Mouse (Mus musculus): ENCODE data around the gene Asic5. TPM values are rescaled to one million over a fixed set of nuclear protein-coding genes. Genes with fewer than 3 reads are reported as not detected.

Gene Asic5
- total and polyA plus RNA-seq, 2 experiments from 2014 or later = 0.52 TPM; not detected in 1

DNA sequence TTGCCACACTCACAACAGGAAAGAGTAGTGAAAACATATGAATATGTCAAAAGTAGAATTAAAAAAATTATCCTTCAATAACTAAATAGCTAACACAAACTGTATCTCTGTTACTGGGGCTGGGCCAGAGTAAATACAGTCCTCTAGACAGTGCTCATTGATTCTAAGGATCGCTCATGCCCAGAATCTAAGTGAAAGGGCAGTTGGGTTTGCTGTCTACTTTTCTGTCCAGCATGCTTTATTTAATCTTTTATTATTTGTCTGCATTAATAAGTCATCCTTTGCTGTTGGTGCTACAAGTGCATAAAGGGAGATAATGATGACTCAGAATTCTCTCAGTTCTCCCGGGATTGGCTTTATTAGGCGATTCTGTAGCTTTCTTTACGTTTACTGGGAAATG, 13.3 kb downstream of the Asic5 start:
- 36% methylated on average over 4 of the region's 4 CpGs for WGBS
- Histone ChIP-seq H3K27me3 (ENCODE audit: insufficient read depth, low read length) (no peaks in the 10 kb centered on the region), H3K4me1 (ENCODE audit: insufficient read depth, low read length) (no peaks in the 10 kb centered on the region), H3K4me2 (ENCODE audit: low read depth, low read length) (no peak overlapping the region), H3K27ac (no peak overlapping the region), H3K9me3 (ENCODE audit: low read length) (no peaks in the 10 kb centered on the region), H3K4me3 (ENCODE audit: low read length) (no peak overlapping the region), H3K9ac (replicated peaks; ENCODE audit: low read length) (no peak overlapping the region), H3K36me3 (ENCODE audit: insufficient read depth, low read length) (no peaks in the 10 kb centered on the region)
- TF ChIP-seq CTCF (IDR thresholded peaks at IDR 0.05; ENCODE audit: low read depth) = no peak
- no peak for DNase-seq (ENCODE audit: low spot score)
- no peak for ATAC-seq

DNA sequence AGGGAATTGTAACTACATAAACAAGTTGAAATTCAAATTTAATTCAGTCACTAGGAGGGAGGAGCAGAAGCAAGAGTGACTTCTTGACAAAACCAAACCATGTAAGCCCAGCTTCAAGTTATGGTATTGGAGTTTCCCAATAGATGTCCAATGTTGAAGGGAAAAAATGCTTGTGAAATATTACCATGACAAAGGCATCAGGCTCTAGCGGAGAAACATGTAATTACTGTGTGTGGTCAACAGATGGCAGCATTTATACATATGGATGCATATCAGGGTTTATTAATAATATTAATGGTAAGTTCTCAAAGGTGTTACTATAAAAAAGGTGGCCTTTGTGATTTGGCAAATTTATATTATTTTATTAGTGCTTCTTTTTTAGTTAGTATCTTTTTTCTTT, 13.9 kb downstream of the Asic5 start:
- peak; percentile 76 for TF ChIP-seq CTCF (IDR thresholded peaks at IDR 0.05; ENCODE audit: low read depth)
- H3K27me3 ChIP-seq (ENCODE audit: insufficient read depth, low read length) = no peaks in the 10 kb centered on the region
- H3K36me3 ChIP-seq (ENCODE audit: insufficient read depth, low read length) = no peaks in the 10 kb centered on the region
- H3K4me2 ChIP-seq (ENCODE audit: low read depth, low read length) = no peak overlapping the region
- ATAC-seq = 0 out of 2 replicates have a peak, but pooled peaks have one; percentile 35
- 3% methylated on average over 1 of the region's 1 CpGs for WGBS
- no peaks in the 10 kb centered on the region for H3K9me3 ChIP-seq (ENCODE audit: low read length)
- no peaks in the 10 kb centered on the region for H3K4me1 ChIP-seq (ENCODE audit: insufficient read depth, low read length)
- H3K9ac ChIP-seq (replicated peaks; ENCODE audit: low read length) = no peak overlapping the region
- no peak overlapping the region for H3K27ac ChIP-seq
- H3K4me3 ChIP-seq (ENCODE audit: low read length) = no peak overlapping the region
- DNase-seq (ENCODE audit: low spot score) = peak; percentile 84

DNA sequence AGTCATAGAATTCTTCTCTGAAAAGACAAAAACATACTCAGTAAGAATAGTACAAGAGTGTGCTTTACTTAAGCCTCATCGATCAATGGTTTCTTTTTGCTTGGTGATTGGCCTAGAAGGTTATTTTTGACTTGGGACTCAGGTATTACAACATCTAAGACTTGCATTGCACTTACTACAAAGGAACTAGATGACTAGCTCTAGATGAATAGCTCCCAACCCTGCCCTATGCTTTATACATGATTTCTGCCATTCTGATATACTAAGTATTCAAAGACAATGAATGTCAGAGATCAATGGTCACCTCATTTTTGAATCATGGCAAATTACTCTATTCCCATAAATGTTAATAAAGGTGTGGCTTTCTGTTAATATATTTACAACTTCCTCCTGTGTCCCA, 24.9 kb downstream of the Asic5 start:
- ATAC-seq (no peak), DNase-seq (ENCODE audit: low spot score) (no peak)
- TF ChIP-seq CTCF (IDR thresholded peaks at IDR 0.05; ENCODE audit: low read depth) = no peak
- H3K4me3 ChIP-seq (ENCODE audit: low read length) = no peak overlapping the region
- no peaks in the 10 kb centered on the region for H3K4me1 ChIP-seq (ENCODE audit: insufficient read depth, low read length)
- H3K9ac ChIP-seq (replicated peaks; ENCODE audit: low read length) = no peak overlapping the region
- no peak overlapping the region for H3K4me2 ChIP-seq (ENCODE audit: low read depth, low read length)
- H3K9me3 ChIP-seq (ENCODE audit: low read length) = no peaks in the 10 kb centered on the region
- no peaks in the 10 kb centered on the region for H3K27me3 ChIP-seq (ENCODE audit: insufficient read depth, low read length)
- H3K36me3 ChIP-seq (ENCODE audit: insufficient read depth, low read length) = no peaks in the 10 kb centered on the region
- 95% methylated on average over 1 of the region's 1 CpGs for WGBS
- no peak overlapping the region for H3K27ac ChIP-seq

DNA sequence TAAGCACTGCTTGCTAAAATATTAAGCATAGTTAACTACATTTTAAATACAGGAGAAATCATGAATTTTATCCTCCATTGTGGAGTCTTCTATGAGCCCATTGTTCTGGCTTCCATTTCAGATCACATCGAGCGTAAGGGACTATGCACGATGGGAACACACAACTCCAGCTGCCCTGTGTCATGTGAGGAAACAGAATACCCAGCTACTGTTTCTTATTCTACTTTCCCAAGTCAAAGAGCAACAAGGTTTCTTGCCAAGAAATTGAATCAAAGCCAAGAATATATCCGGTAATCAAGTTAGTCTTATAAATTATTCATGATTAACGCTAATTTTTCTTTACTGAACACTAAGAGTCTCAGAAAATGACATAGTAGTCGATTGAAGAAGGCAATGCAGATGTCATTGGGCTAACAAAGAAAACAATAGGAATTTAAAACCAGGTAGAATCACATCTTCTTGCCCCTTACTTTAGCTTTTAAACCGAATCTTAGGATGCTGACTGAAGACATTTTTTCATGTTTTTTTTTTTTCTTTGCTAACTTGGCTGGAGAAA, 32.1 kb downstream of the Asic5 start:
- DNase-seq (ENCODE audit: low spot score) (peak; percentile 29), ATAC-seq (peak; percentile 62; the same call in 1 of the 2 replicates)
- Histone ChIP-seq H3K27ac (no peak overlapping the region), H3K9me3 (ENCODE audit: low read length) (no peaks in the 10 kb centered on the region), H3K4me3 (ENCODE audit: low read length) (no peak overlapping the region), H3K4me1 (ENCODE audit: insufficient read depth, low read length) (no peaks in the 10 kb centered on the region), H3K9ac (replicated peaks; ENCODE audit: low read length) (no peak overlapping the region), H3K27me3 (ENCODE audit: insufficient read depth, low read length) (no peaks in the 10 kb centered on the region), H3K4me2 (ENCODE audit: low read depth, low read length) (no peak overlapping the region), H3K36me3 (ENCODE audit: insufficient read depth, low read length) (no peaks in the 10 kb centered on the region)
- 21% methylated on average over 7 of the region's 7 CpGs for WGBS
- no peak for TF ChIP-seq CTCF (IDR thresholded peaks at IDR 0.05; ENCODE audit: low read depth)

DNA sequence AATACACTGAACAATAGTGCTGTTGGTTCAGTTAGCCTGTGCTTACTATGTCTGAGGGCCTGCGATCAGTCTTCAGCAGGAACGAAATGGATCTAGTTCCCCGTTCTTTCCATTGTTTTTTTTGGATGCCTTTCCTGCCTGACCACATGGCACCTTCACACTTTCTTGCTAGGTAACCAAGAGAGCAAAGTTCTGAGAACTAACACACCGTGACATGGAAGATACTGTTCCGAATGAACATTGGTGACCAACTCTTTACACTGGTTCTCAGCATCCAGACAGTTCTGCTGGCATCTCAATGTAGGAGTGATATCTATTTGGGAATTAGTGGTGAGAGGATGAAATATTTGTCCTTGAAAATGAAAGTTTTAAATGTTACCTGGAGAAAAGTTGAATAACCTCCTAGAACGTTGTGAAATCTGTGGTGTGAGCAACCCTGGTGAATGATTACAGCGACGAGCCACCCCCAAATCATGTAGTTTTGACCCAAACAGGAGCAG, 40.4 kb downstream of the Asic5 start:
- Histone ChIP-seq H3K4me2 (ENCODE audit: low read depth, low read length) (no peak overlapping the region), H3K9me3 (ENCODE audit: low read length) (no peaks in the 10 kb centered on the region), H3K4me3 (ENCODE audit: low read length) (no peak overlapping the region), H3K27ac (no peak overlapping the region), H3K36me3 (ENCODE audit: insufficient read depth, low read length) (no peaks in the 10 kb centered on the region), H3K9ac (replicated peaks; ENCODE audit: low read length) (no peak overlapping the region), H3K4me1 (ENCODE audit: insufficient read depth, low read length) (no peaks in the 10 kb centered on the region), H3K27me3 (ENCODE audit: insufficient read depth, low read length) (no peaks in the 10 kb centered on the region)
- DNase-seq (ENCODE audit: low spot score) (no peak), ATAC-seq (no peak)
- WGBS = 91% methylated on average over 8 of the region's 8 CpGs
- no peak for TF ChIP-seq CTCF (IDR thresholded peaks at IDR 0.05; ENCODE audit: low read depth)

DNA sequence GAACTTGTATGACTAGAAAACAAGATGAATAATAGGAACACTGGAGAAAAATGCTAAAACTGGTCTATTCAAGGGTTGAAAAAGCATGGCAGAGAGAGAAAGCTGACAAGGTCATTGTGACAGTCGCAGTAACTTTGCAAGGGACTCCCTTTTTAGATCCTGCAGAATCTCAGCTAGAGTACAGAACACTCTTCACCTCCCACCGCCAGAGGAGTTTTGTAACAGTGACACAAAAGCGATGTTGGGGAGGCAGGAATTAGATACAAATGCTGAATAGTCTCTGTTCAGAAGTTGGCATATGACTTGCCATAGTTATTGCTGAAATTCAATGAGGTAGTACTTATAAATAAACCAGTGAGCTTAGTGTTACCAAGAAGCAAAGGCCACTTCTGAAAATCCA, 41.0 kb downstream of the Asic5 start:
- Histone ChIP-seq H3K9ac (replicated peaks; ENCODE audit: low read length) (no peak overlapping the region), H3K27ac (no peak overlapping the region), H3K9me3 (ENCODE audit: low read length) (no peaks in the 10 kb centered on the region), H3K4me1 (ENCODE audit: insufficient read depth, low read length) (no peaks in the 10 kb centered on the region), H3K36me3 (ENCODE audit: insufficient read depth, low read length) (no peaks in the 10 kb centered on the region), H3K4me2 (ENCODE audit: low read depth, low read length) (no peak overlapping the region), H3K27me3 (ENCODE audit: insufficient read depth, low read length) (no peaks in the 10 kb centered on the region), H3K4me3 (ENCODE audit: low read length) (no peak overlapping the region)
- DNase-seq (ENCODE audit: low spot score) = no peak
- ATAC-seq = no peak
- WGBS = 82% methylated on average over 3 of the region's 3 CpGs
- TF ChIP-seq CTCF (IDR thresholded peaks at IDR 0.05; ENCODE audit: low read depth) = no peak

DNA sequence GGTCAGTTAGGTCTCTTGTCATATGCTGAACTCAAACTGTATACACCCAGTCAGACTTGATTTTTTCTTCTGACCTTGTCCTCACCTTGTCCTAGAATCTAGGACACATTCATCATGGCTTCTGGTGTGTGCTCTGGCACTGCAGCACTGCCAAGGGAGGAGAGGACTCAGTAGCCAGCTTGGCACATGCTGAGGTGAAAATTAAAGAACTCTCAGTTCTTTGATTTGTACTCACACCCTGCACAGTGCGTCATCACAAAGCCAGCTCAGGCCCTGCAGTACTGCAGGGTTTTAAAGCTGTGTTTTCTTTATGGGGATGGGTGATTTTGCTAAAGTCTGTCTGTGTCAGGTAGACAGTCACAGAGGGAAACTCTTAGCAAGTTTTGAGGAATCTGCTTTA, 45.2 kb downstream of the Asic5 start:
- Histone ChIP-seq H3K4me1 (ENCODE audit: insufficient read depth, low read length) (no peaks in the 10 kb centered on the region), H3K27me3 (ENCODE audit: insufficient read depth, low read length) (no peaks in the 10 kb centered on the region), H3K4me2 (ENCODE audit: low read depth, low read length) (no peak overlapping the region), H3K9ac (replicated peaks; ENCODE audit: low read length) (no peak overlapping the region), H3K36me3 (ENCODE audit: insufficient read depth, low read length) (no peaks in the 10 kb centered on the region), H3K9me3 (ENCODE audit: low read length) (no peaks in the 10 kb centered on the region), H3K4me3 (ENCODE audit: low read length) (no peak overlapping the region), H3K27ac (no peak overlapping the region)
- DNase-seq (ENCODE audit: low spot score) = peak; percentile 39
- peak; percentile 69 for ATAC-seq
- TF ChIP-seq CTCF (IDR thresholded peaks at IDR 0.05; ENCODE audit: low read depth) = no peak
- 39% methylated on average over 1 of the region's 1 CpGs for WGBS
